Mouse (Mus musculus) kidney, adult 8-10 months (tissue): ENCODE data around the gene Cpa4.

Experiments
- DNase-seq, 2 experiments: peaks; one replicate each; pipeline ENCODE4 v3.0.0; 2022

The Cpa4 gene

GRCm38 (mm10) chr6:30568069-30568468 lies at the start of gene Cpa4:
Gene Cpa4 (plus strand): TSS chr6:30568369.
- DNase-seq = no peak

GRCm38 (mm10) chr6:30520400-30520799 lies 47.8 kb upstream of the Cpa4 start:
- no peak for DNase-seq

GRCm38 (mm10) chr6:30525456-30526332 lies 42.5 kb upstream of the Cpa4 start:
- DNase-seq = peak; percentile 45 to 52

GRCm38 (mm10) chr6:30526586-30527515 lies 41.3 kb upstream of the Cpa4 start:
- DNase-seq = peak; percentile 21 to 61

GRCm38 (mm10) chr6:30528800-30529199 lies 39.4 kb upstream of the Cpa4 start:
- no peak for DNase-seq

DNA sequence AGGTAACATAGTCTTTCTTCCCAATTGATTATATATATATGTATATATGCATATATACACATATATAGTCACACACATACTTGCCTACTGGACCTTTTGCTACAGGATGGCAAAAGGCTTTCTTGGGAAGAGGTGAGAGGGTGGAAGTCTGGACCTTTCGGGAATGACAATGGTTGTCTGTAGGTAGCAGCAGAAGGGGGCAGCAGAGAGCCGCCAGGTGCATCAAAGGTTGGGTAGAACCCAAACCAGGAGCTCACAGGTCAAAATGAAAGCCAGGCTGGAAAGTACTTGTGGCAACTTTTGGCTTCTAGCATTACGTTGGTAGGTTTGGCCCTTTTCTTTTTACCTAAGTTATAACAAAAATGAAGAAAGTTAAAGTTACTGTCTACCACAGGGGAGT lies 32.8 kb upstream of the Cpa4 start:
- peak; percentile 21 to 60 for DNase-seq

DNA sequence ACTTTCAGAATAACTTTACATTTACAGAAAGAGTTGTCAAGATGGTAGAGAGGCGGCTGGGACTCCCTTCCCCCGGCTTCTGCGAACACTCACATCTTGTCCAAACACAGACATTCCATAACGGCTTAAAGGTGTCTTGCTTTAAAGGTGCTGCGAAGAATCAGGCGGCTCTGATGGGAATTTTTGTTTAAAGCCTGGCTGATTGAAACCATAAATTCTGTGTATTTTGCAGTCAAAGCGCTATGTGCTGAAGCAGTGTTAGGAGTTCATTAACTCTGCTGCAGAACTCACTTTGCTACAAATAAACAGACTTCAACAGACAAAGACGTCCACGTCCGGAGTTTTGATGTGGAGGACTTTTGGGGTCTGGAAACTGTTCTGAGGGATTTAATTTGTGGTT lies 29.9 kb upstream of the Cpa4 start:
- DNase-seq = no peak

GRCm38 (mm10) chr6:30538800-30539199 lies 29.4 kb upstream of the Cpa4 start:
- no peak for DNase-seq

DNA sequence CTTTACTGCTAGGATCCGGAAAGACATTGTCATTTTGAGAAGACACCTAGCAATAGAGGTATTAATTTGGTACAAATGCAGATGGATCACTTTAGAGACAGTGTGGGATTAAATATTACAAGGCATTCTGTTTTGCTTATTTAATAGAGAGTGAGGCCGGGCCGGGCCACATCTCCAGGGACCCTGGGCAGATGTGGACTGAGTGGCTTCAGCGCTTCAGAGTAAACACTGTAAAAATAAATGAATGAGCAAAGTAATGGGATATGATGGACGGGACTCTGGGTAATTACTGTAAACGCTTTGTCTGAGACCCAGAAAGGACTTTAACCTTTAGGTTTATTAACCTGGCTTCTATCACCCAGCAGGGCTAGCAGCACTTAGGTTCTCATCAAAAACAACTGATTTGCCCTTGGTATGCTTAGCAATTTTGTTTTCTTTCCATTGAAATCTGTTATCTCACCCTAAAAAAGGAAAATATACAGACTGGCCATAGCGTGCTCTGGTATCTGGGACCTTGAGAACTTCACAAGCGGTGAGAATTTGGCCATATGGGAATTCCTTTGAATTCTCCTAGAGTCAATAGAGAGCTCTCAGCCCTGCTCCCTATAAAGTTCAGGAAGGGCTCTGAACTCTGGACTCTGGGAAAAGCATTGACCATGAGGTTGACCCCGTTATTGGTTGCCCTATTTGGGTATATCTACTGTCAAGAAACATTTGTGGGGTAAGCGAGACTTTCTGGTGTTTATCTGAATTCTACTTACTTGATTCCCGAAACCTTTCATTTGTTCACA lies 27.0 kb upstream of the Cpa4 start, which contains the start of gene Cpa2:
TSS of gene Cpa2 (plus strand) at position 574 of the 791 bp plus-strand sequence.
- DNase-seq = no peak

DNA sequence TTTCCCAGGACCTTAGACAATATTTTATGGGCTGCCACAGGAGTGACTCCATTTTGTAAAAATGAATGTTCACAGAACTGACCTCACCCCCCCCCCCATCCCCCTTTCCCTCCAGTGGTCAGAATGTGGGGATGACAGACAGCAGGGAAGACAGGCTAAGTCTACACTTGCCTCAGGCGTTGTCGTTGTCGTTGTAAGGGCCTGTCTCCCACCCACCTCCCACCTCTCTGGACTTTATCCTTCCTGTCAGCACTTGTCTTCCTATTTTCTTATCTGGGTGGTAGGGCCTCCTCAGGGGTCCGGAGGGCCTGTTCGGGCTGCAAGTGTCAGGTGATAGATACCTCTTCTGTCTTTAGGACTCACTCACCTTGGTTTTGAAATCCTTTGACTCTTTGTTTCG lies 25.9 kb upstream of the Cpa4 start:
- no peak for DNase-seq

DNA sequence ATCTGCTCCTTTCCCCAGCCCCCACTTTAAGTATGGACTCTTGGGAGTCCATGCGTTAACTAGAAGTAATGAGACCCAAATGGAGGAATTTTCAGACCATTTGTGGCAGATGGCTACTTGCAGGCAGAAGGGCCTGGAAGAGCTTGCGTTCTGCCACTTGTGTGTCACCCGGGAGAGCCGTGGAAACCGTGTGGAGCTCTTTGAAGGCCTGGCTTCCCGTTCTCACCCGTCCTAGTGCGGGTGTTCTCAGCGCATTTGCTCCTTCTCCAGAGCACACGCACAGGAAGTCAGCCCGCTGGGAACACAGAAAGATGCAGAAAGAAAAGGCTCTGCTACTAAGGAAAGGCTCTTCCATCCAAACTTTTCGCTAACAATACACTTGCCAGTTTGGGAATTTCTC lies 25.1 kb upstream of the Cpa4 start:
- no peak for DNase-seq

DNA sequence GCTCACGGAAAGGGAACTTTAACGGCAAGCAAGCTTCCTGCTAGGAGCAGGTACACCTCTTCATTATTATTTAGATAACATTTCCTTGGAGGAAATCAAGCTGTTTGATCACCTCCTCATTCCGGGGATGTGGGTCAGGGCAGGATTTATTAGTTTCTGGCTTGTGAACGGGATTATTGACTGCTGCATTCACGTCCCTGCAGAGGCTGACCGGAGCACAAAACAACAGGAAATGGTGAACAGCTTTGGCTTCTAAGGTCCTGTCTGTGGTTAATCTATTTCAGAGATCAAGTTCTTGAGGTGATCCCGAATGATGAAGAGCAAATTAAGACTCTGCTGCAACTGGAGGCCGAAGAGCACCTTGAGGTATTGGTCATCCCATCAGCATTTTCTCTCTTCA lies 24.3 kb upstream of the Cpa4 start:
- DNase-seq = no peak

DNA sequence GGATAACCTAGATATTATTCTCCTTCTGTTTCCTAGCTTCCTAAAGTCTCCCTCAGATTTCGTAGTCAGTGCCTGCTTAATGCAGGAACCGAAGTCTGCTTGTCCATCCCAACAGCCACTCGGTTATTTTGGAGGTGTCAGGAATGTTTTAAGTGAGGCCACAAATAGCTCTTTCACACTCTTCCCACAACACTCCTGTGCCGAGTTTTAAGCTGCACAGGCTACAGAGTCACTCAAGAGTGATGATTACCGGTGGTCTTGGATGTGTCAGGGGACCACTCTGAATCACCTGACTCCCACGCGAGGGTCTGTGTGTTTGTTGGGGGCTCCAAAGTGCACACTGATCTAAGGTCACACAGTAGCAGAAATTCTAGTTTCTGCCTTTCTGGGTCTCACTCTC lies 22.5 kb upstream of the Cpa4 start:
- no peak for DNase-seq

DNA sequence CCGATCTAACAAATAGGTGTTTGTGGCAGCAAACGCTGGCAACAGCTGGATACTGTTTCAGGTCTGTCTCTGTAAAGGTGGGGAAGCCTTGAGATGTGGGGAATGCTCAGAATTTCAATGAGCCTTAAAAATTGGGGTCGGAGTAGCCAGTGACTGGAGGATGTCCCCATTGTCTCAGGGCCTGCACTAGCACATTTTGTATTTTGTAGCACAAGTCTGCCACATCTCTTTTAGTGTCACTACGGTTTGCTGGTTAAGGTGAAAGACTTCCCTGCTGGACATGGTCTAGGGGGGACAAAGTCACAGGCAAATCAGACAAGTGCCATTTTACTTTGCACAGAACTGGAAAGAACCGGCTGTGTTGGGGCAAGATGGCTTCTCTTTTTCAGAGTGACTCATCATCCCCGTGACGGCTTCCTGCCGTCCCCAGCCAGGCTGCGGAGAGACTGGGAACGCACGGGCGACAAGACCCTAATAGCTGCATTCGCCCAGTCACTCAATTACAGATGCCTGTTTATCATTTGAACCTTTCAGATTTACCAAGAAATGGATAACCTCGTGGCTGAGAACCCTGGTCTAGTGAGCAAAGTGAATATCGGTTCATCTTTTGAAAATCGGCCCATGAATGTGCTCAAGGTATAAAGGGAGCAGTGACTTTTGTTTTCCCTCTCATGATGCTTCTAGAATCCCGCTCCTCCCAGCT lies 21.4 kb upstream of the Cpa4 start:
- no peak for DNase-seq

GRCm38 (mm10) chr6:30547274-30547645 lies 20.9 kb upstream of the Cpa4 start:
- no peak for DNase-seq

GRCm38 (mm10) chr6:30547656-30548306 lies 20.4 kb upstream of the Cpa4 start:
- no peak for DNase-seq

GRCm38 (mm10) chr6:30549231-30549761 lies 18.9 kb upstream of the Cpa4 start:
- no peak for DNase-seq

- DNase-seq = no peak
Measured at GRCm38 (mm10) chr6:30550496-30551192, 17.5 kb upstream of the Cpa4 start.

- DNase-seq = no peak
Measured at GRCm38 (mm10) chr6:30551193-30551515, 17.0 kb upstream of the Cpa4 start.

DNA sequence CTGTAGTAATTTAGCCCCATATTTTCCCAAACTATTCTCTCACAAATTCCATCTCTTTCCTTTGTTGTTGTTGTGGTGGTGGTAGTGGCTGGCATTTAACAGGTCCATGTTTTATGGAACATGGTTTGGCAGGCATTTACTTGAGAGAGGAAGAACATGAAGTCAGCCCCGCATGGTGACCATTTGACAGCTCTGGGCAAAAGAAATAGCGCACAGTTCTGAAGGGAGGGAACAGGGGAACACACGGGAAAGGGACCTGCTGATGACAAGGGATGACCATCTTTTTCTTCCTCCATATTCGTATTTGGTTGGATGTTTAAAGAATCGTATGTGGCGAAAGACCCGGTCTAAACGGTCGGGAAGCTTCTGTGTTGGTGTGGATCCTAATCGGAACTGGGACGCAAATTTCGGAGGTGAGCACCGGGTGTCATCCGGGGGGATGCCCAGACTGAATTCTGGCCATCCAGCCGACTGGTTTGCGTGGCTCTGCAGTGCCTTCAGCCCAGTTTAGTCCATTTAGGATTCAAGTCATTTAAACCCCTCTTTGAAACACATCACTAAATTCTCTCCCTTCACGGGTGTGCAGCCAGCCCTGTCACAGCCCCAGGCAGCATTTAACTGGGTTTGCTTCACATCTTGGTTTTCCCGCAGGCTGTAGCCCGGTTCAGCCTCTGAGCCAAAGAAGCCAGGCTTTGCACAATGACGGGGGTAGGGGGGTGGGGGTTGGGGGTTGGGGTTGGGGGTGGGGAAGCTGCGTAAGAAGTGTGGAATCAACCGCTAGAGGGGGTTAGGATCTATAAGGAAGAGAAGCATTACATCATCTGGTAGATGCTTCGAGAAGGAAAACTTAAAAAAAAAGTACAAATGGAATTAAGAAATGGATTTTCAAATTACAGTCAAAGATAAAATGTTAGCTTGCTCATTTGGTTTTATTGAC lies 16.3 kb upstream of the Cpa4 start:
- no peak for DNase-seq
